ENCODE assay signal across 25 mouse cellular contexts in the genomic region with DNA sequence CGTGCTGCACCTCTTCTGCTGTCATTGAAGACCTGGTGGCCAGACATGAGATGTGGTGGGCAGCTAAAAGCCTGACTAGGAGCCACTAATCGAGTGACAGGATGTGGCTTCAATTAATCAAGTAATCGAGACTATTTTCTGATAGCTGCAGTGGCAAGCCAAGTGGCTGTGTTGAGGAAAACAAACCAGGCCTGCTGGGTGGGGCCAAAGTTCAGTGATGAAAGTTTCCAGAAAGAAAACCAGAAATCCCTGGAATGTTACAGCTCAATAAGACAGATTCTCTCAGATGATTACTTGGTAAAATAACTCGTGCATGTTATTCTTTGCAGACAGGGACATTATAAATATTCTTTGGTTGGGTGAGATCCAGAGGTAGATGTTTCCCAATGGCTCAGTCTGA.
DNase-seq lines count a peak whose midpoint lies in the region; ATAC-seq and TF ChIP-seq lines count a peak whose summit lies in the region.
"Had no signal": no experiment of that assay in that cellular context is flagged by ENCODE, and none has a peak within 500 bp of the region (broad histone marks: within the 10 kb centered on the region; RNA-seq: fewer than 3 reads in every experiment).

No protein-coding gene starts in this region.

- no peaks in the 10 kb centered on the region for H3K27me3 ChIP-seq in kidney, adult 2 months (replicated peaks; ENCODE audit: control insufficient read depth, insufficient read depth, low read length)
- no peaks in the 10 kb centered on the region for H3K27me3 ChIP-seq in kidney, embryonic 15.5 days
- H3K27me3 ChIP-seq: embryonic facial prominence, embryonic 13.5 days; embryonic facial prominence, embryonic 15.5 days; forebrain, embryonic 12.5 days; Patski had no signal

- H3K27ac ChIP-seq in kidney, adult 2 months (ENCODE audit: insufficient read depth, low read depth, low read length) = no peak overlapping the region
- no peak overlapping the region for H3K27ac ChIP-seq in kidney, embryonic 15.5 days
- peak overlapping the region; percentile 25; the same call in 1 of the 2 replicates for H3K27ac ChIP-seq in embryonic fibroblast, embryonic 13.5 days (ENCODE audit: insufficient read depth, low read length)
- H3K27ac ChIP-seq: embryonic facial prominence, embryonic 13.5 days; embryonic facial prominence, embryonic 15.5 days; forebrain, embryonic 10.5 days; forebrain, embryonic 12.5 days had no signal

- no peak for ATAC-seq in kidney, embryonic 15.5 days (replicated peaks; ENCODE audit: low FRiP score)
- ATAC-seq: activated CD4-positive, CD25-positive, alpha-beta regulatory T cell, adult 4 months; forebrain, embryonic 14.5 days; forebrain, embryonic 16.5 days; Patski had no signal

- peaks cover 29% of the 10 kb centered on the region for H3K9me3 ChIP-seq in kidney, embryonic 15.5 days (replicated peaks)

- peak; percentile 85 for DNase-seq in heart, adult 11 months
- no peak for DNase-seq in heart, adult 18-20 months
- DNase-seq in kidney, adult 2 months = peak; percentile 57
- DNase-seq in right cerebral cortex, postnatal 25 days = no peak
- no peak for DNase-seq in c-Kit-positive CD71-positive TER-119-positive erythroid progenitor cells, embryonic 14.5 days (ENCODE audit: low spot score)
- DNase-seq: adrenal gland, adult 8-10 months; adrenal gland, postnatal 14 days; adrenal gland, postnatal 36 days; cerebellum, adult 11 months; cerebellum, adult 18-20 months; cerebellum, adult 8-10 months; cerebellum, adult 9-11 months; cerebellum, postnatal 14 days; cerebellum, postnatal 36 days; embryo, embryonic 11 days had no signal

- H3K4me1 ChIP-seq in kidney, adult 2 months (ENCODE audit: control insufficient read depth, insufficient read depth, low read length) = no peaks in the 10 kb centered on the region
- H3K4me1 ChIP-seq in kidney, embryonic 15.5 days = no peaks in the 10 kb centered on the region
- H3K4me1 ChIP-seq in embryonic fibroblast, embryonic 13.5 days (ENCODE audit: control insufficient read depth, insufficient read depth, low read length) = no peaks in the 10 kb centered on the region
- H3K4me1 ChIP-seq: embryonic facial prominence, embryonic 13.5 days; embryonic facial prominence, embryonic 15.5 days; forebrain, embryonic 10.5 days; forebrain, embryonic 12.5 days had no signal

- 55% methylated on average over 4 of the region's 4 CpGs for WGBS in kidney, adult 2 months
- WGBS in kidney, embryonic 15.5 days = 71% methylated on average over 4 of the region's 4 CpGs

- no peak overlapping the region for H3K4me3 ChIP-seq in kidney, adult 2 months (ENCODE audit: insufficient read depth, low read depth, low read length)
- no peak overlapping the region for H3K4me3 ChIP-seq in kidney, embryonic 15.5 days (replicated peaks)
- H3K4me3 ChIP-seq in embryonic fibroblast, embryonic 13.5 days (ENCODE audit: insufficient read depth, low read length) = no peak overlapping the region
- H3K4me3 ChIP-seq: embryonic facial prominence, embryonic 13.5 days; embryonic facial prominence, embryonic 15.5 days; forebrain, embryonic 10.5 days; forebrain, embryonic 12.5 days had no signal

- TF ChIP-seq POLR2A in kidney, adult 2 months (IDR thresholded peaks at IDR 0.05; ENCODE audit: low read depth, low read length) = no peak
- no peak for TF ChIP-seq POLR2A in embryonic fibroblast, embryonic 13.5 days (IDR thresholded peaks at IDR 0.05; ENCODE audit: low read depth, low read length)

- no peak overlapping the region for H3K9ac ChIP-seq in kidney, embryonic 15.5 days
- H3K9ac ChIP-seq: embryonic facial prominence, embryonic 13.5 days; embryonic facial prominence, embryonic 15.5 days; forebrain, embryonic 12.5 days had no signal

- H3K36me3 ChIP-seq in kidney, adult 2 months (ENCODE audit: control insufficient read depth, insufficient read depth, low read length) = no peaks in the 10 kb centered on the region
- no peaks in the 10 kb centered on the region for H3K36me3 ChIP-seq in kidney, embryonic 15.5 days
- H3K36me3 ChIP-seq: embryonic facial prominence, embryonic 15.5 days; forebrain, embryonic 10.5 days; forebrain, embryonic 12.5 days had no signal

- no peak overlapping the region for H3K4me2 ChIP-seq in kidney, embryonic 15.5 days
- H3K4me2 ChIP-seq: embryonic facial prominence, embryonic 13.5 days; embryonic facial prominence, embryonic 15.5 days; forebrain, embryonic 12.5 days had no signal

- TF ChIP-seq CTCF in kidney, adult 2 months (conservative IDR thresholded peaks at IDR 0.05; ENCODE audit: insufficient read depth, insufficient read length, low read depth, low read length) = no peak
- no peak for TF ChIP-seq CTCF in embryonic fibroblast, embryonic 13.5 days (IDR thresholded peaks at IDR 0.05; ENCODE audit: borderline replicate concordance, insufficient read depth, low read length)

Comparison
In these comparisons a context has a peak if more than half of its experiments do, and no peak if none do; other contexts are left out.
1. DNase-seq: peak in heart, adult 11 months (single experiment) and kidney, adult 2 months (single experiment); none in heart, adult 18-20 months (0 of 2), right cerebral cortex, postnatal 25 days (single experiment) and c-Kit-positive CD71-positive TER-119-positive erythroid progenitor cells, embryonic 14.5 days (single experiment).